Mouse (Mus musculus) CD4-positive helper T cell, adult 2 months (primary cell): Measurements from ENCODE around the gene Eif2ak4.
A peak's percentile ranks its signal among the peaks of the same experiment; 100 is the strongest.

Experiments
- DNase-seq: peaks from one replicate; pipeline ENCODE4 v3.0.0-alpha.2; 2012; ENCODE audit warnings: low read depth, missing footprints, low spot score

Eif2ak4 gene

DNA sequence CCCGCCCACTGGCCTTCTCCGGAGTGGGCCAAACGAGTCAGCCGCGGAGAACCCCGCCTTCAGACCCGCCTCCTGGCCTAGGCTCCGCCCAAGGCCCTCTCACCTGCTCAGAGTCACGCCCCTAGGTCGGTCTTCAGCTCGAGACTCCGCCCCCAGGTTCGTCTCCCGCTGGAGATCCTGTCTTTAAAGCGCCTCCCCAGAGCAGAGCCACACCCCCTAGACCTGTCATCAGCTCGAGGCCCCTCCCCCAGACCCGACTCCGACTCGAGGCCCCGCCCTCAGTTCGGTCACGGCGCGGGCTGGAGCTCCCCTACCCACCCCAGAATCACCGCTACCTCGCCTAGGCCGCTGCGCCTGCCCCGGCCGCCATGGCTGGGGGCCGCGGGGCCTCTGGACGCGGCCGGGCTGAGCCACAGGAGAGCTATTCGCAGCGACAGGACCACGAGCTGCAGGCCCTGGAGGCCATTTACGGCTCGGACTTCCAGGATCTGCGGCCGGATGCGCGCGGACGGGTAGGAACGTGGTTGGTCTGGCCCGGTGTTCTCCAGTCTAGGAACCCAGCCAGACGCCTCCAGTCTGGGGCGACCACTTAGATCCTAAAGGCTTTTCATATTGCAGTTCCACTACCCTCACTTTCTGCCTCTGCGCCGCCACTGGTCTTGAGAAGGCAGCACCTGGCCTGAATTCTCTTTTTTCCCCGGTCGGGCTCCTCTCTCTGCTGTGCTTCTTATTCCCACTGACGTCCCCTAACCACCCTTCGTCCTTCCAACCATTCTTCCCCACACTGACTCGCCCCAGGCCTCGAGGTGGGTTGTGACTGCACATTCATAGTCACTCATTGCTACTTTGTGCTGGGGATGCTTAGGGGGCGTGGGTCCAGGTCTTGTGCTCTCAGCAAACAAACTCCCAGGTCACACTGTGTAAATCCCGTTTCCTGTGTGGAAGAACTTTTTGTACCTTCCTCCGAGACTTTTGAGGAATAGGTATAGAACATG, at the start of gene Eif2ak4:
Gene Eif2ak4, plus strand, starts transcription at position 278 of the 995 bp plus-strand sequence.
- DNase-seq, result peak; percentile 99

GRCm38 (mm10) chr2:118341295-118341694, 47.1 kb upstream of the Eif2ak4 start:
- DNase-seq, result no peak

DNA sequence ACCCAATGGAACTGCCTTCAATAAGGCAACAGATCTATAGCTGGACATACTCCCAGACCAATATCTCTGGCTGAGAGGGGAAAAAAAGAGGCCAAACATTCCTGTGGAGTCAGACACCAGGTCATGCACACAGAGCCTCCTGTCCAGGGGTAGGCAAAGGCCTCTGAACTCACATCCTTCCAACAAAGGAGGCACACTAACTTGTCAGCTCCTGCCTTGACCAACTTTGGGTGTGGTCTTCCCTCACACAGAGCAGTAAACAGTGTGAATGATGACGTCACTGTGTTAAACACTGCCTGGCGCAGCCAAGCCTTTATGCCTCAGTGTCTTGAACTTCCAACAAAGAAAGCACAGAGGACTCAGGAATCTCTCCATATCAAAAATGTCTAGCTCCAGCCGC, 44.5 kb upstream of the Eif2ak4 start:
- DNase-seq, result no peak

DNA sequence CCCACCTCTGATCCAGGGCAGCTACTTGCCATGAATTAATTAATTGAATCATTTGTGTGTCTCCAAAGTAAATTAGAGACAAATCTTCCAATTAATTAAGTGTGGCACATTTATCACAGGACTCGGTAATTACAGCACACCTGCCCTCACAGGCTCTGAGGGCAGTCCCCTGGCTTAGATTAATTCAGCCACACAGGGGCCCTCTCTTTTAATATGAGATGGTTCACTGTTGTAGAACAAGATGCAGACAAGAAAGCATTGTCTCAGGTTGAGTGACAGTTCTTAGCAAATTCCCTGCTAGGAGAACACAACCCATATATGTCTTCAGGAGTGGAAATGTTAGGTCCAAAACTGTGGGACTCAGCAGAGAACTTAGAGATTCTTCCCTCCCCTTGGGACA, 42.9 kb upstream of the Eif2ak4 start:
- no peak for DNase-seq

- no peak for DNase-seq
Observed at GRCm38 (mm10) chr2:118353498-118353897, 34.9 kb upstream of the Eif2ak4 start.

- no peak for DNase-seq
Observed at GRCm38 (mm10) chr2:118353916-118354403, 34.5 kb upstream of the Eif2ak4 start.

DNA sequence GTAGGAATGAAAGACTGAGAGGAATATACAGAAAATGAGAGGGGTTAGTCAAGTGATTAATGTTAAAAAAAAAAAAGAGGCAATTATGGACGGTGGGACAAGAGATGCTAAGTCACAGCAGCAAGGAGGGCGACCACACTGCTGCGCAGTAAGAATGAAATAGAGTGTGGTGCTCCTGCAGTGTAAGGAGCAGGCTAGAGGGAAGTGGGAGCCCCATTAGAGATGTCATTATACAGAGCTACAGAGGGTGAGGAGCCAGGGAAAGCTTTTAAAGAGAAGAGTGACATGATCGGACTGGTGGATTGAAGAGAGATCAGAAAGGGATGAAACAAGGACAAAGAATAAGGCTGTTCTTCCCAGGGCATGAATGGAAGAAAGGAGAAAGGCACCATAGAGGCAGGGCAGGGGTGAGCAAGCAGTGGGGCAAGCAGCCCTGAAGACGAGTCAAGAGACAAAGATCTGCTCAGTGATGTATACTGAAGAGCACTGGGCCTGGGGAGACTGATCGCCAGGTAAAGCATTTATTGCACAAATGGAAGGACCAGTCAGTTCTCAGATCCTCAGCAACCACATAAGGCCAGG, 33.2 kb upstream of the Eif2ak4 start:
- no peak for DNase-seq

DNA sequence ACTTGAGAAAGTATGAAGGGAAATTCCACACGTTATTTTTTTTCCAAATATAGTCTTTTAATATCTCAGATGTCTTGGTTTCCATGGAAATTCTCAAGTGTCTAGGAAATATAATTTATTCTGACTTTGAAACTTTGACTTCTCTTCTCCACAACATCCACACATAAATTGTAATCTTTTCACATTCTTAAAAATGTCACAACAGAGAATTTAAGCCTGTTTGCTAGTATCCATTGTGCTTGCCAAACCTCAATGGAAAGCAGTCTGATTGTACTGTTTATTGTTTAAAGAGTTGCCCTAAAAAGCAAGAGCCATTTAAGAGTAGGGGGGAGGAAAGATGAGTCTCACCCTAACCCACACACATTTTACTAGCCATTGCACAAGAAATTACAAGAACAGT, 16.6 kb upstream of the Eif2ak4 start:
- no peak for DNase-seq

- DNase-seq, result no peak
Observed at GRCm38 (mm10) chr2:118372561-118372900, 15.9 kb upstream of the Eif2ak4 start.

DNA sequence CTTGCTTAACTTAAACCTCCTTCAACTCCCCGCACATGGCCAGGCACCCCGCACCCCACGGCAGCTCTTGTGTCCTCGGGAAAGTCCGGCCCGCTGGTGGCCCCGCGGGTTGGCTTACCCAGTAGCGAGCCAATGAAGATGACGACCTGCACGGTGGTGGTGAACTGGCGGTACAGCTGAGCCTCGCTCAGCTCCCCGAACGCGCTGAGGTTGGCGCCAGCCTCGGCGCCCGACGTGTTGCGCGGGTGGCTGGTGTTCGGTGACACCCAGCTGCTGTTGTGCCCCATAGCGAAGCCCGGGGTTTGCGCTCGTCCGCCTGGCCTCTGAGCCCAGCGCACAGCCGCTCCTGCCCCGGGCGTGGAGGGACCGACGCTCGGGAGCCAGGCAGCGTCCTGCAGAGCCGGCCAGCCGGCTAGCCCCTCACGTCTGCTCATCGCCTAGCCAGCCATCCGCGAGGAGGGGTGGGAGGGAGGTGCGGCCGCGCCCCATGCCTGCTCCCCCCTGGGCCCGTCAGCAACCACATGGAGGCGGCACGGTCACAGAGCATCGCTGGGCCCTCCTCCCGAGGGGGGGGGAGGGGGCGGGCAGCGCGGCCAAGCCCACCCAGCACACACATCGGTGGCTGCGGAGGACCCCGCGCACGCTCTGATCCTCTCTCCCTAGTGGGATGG, 15.4 kb upstream of the Eif2ak4 start, which contains the start of gene Gpr176:
Gene Gpr176, minus strand, starts transcription at position 519 of the 671 bp plus-strand sequence.
- peak; percentile 60 for DNase-seq

- DNase-seq, result peak; percentile 91
Observed at GRCm38 (mm10) chr2:118373572-118374279, 14.7 kb upstream of the Eif2ak4 start.

DNA sequence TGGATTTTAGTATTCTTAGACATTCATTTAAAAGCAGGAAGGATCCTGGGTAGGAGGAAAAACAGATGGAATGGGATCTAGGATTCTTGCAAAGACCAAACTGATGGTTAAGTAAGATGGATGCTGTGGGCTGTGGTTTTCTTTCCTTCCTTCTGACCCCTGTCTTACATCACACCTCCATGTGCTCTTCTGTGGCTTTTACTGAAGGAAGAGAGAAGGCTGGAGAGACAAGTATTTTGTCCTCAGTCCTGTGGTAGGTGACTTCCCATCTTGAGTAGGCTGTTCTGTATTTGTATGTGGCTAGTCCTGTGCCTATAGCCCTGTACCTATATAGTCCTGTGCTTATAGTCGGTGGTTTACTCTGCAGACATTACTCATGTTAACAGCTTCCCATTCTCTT, 12.9 kb upstream of the Eif2ak4 start:
- no peak for DNase-seq

DNA sequence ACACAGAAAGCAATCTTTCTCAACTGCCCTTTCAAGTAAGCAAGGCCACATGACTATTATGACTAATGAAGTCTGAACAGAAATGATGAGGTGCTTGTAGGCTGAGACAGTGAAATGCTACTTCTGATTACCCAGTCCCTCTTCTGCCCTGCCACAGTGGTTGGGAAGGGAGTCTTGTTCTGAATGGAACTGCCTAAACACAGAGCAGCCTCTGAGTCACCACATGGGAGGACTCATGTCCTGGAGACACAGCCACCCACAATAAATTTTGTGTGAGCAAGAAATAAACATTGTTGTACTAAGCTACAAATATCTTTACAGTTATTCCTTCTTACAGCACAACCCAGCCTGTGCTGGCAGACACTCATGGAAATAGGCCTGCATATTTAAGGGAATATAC, 12.5 kb upstream of the Eif2ak4 start:
- DNase-seq, result no peak

GRCm38 (mm10) chr2:118379756-118380155, 8.7 kb upstream of the Eif2ak4 start:
- no peak for DNase-seq

DNA sequence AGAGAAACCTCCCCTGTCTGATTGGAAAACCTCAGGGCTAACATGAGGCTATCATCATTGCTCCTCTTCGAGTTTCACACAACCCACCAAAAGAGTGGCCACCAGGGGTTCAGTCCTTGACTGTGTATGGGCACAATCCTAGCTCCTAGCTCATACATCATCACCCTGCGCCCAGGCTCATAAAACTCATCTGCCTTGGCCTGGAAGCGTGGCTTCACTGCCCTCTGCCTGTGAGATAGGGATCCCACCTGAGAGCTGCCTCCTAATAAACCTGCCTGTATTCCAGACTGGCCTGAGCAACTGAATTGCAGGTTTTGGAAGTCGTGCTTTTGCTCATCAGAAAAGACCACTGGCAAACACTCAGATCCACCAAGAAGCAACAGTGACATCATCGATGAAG, 5.0 kb upstream of the Eif2ak4 start:
- no peak for DNase-seq

GRCm38 (mm10) chr2:118389569-118389968, 1.2 kb downstream of the Eif2ak4 start:
- no peak for DNase-seq

DNA sequence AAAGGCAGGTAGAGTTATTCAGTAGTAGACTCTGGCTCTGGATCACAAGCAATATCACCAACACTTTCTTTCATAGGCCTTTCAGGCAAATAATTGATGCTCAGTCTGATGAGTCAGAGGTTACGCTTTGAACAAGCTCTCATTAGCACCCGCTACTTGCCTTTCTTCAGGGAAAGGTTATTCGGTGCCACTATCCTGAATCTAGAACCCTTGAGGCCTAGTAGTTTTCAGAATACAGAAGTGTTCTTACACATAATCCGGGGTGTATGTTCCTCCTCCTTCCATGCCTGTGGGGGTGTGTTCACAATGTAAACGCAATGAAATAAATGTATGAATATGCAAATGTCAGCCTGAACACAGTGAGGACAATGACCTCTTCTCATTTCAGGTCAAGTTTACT, 1.7 kb downstream of the Eif2ak4 start:
- DNase-seq, result no peak

- DNase-seq, result no peak
Observed at GRCm38 (mm10) chr2:118391201-118391600, 2.8 kb downstream of the Eif2ak4 start.

DNA sequence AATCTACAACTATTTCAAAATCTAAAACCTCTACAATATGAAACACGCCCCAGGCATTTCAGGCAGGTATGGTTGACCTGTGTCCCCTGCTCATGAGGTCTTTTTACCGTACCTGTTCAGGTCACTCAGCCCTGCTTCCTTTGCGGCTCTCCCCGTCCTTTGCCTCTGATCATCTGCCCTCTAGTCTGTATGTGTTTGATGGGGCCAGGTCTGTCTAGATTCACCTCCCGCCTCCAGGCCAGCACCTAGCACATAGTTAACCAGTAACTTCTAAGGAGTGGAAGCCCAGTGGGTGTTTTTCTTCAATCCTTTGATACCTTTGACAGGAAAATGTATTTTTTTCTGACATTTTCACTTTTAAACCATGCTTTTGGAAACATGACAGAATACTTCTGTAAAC, 11.3 kb downstream of the Eif2ak4 start:
- no peak for DNase-seq

GRCm38 (mm10) chr2:118401834-118402727, 13.7 kb downstream of the Eif2ak4 start:
- DNase-seq, result no peak

GRCm38 (mm10) chr2:118404336-118404735, 15.9 kb downstream of the Eif2ak4 start:
- no peak for DNase-seq
